Mouse (Mus musculus) frontal cortex, postnatal 25 days (tissue): ENCODE data around the gene Slc5a4a.

Experiments used
- DNase-seq, 2 experiments: peaks; one replicate each; pipeline ENCODE4 v3.0.0; 2022; ENCODE audit warnings: low spot score in 2 of 2

The Slc5a4a gene

GRCm38 (mm10) chr10:76218240-76218639 is 71.0 kb downstream of the Slc5a4a start:
- DNase-seq, result no peak

- DNase-seq, result no peak
Observed at GRCm38 (mm10) chr10:76225944-76226343, 78.7 kb downstream of the Slc5a4a start.

GRCm38 (mm10) chr10:76229627-76230026 is 82.4 kb downstream of the Slc5a4a start:
- no peak for DNase-seq

- DNase-seq, result peak; percentile 78 to 82
Observed at GRCm38 (mm10) chr10:76237341-76238225, 90.3 kb downstream of the Slc5a4a start, which contains the start of gene Prmt2. TSS of gene Prmt2 (minus strand) at chr10:76237865.
